Mouse (Mus musculus) embryonic fibroblast, embryonic 13.5 days (primary cell): ENCODE data around the gene Prkar1b.

Experiments
- CTCF ChIP-seq: IDR thresholded peaks from 2 replicates; pipeline ENCODE4 v1.5.1; 2011; ENCODE audit warnings: mild to moderate bottlenecking, control low read depth, low read length, moderate library complexity, borderline replicate concordance; ENCODE audit not compliant: insufficient read depth
- POLR2A ChIP-seq: IDR thresholded peaks from 2 replicates; pipeline ENCODE4 v1.6.1; 2011; ENCODE audit warnings: low read depth, mild to moderate bottlenecking, control low read depth, low read length, moderate library complexity

- TF ChIP-seq POLR2A (peak; percentile 48; the same call in 1 of the 2 replicates), CTCF (no peak)
Measured at GRCm38 (mm10) chr5:138995721-138996311, 154.0 kb downstream of the Prkar1b start.
